Mouse (Mus musculus) liver, embryonic 11.5 days (tissue): ENCODE data around the gene Tpm1. TPM values are rescaled to one million over a fixed set of nuclear protein-coding genes. Genes with fewer than 3 reads are reported as not detected.

Experiments used
- ATAC-seq: fragments of 200-750 bp; cut with Nextera tagmentation; replicated peaks from 2 replicates; pipeline ENCODE4 v1.8.0; 2017; ENCODE audit warnings: moderate number of reproducible peaks, mild to moderate bottlenecking, moderate TSS enrichment, moderate library complexity; ENCODE audit not compliant: low FRiP score
- DNase-seq: peaks from one replicate; pipeline ENCODE4 v3.0.0-alpha.2; 2017; ENCODE audit warnings: low spot score
- H3K27ac ChIP-seq: fragments of 300-500 bp; sonication (generic); 2 replicates; pipeline ENCODE4 v1.5.1; 2014; ENCODE audit warnings: mild to moderate bottlenecking, low read depth, low read length, control low read depth
- H3K27me3 ChIP-seq: fragments of 300-500 bp; sonication (generic); replicated peaks from 2 replicates; pipeline ENCODE4 v1.6.1; 2014; ENCODE audit warnings: low read length, mixed read lengths; ENCODE audit not compliant: control insufficient read depth, insufficient read depth
- H3K36me3 ChIP-seq: fragments of 300-500 bp; sonication (generic); 2 replicates; pipeline ENCODE4 v1.6.1; 2014; ENCODE audit warnings: mild to moderate bottlenecking, low read length, moderate library complexity, mixed read lengths; ENCODE audit not compliant: control insufficient read depth, insufficient read depth
- H3K4me1 ChIP-seq: fragments of 300-500 bp; sonication (generic); replicated peaks from 2 replicates; pipeline ENCODE4 v1.6.1; 2014; ENCODE audit warnings: low read length, mixed read lengths; ENCODE audit not compliant: control insufficient read depth, insufficient read depth
- H3K4me2 ChIP-seq: fragments of 300-500 bp; sonication (generic); 2 replicates; pipeline ENCODE4 v1.6.1; 2014; ENCODE audit warnings: mild to moderate bottlenecking, control low read depth, moderate library complexity
- H3K4me3 ChIP-seq: fragments of 300-500 bp; sonication (generic); 2 replicates; pipeline ENCODE4 v1.5.1; 2014; ENCODE audit warnings: low read depth, low read length, control low read depth
- H3K9ac ChIP-seq: fragments of 300-500 bp; sonication (generic); 2 replicates; pipeline ENCODE4 v1.6.1; 2014; ENCODE audit warnings: low read depth, low read length, control low read depth
- H3K9me3 ChIP-seq: fragments of 300-500 bp; sonication (generic); 2 replicates; pipeline ENCODE4 v1.6.1; 2016; ENCODE audit warnings: low read length, inconsistent platforms, mixed read lengths; ENCODE audit not compliant: control insufficient read depth
- WGBS: fragments of 180-500 bp; shearing (Covaris S2); extraction: QIAGEN DNeasy Blood & Tissue Kit; methylation state at CpG from one replicate; pipeline ENCODE4 v1.1.7; 2014; 5-methylcytosine and 5-hydroxymethylcytosine counted together
- polyA plus RNA-seq: library from polyadenylated mRNA; unstranded; fragments of >200 nt; fragmentation: Nextera tagmentation; extraction: Ambion mirVana; gene quantifications from 2 replicates; pipeline ENCODE4 v1.2.1, GENCODE M21; 2014

Tpm1 gene
- polyA plus RNA-seq, 1 experiment from 2014 or later, result 420 TPM

- Histone ChIP-seq H3K4me1 (peaks cover 11% of the 10 kb centered on the region), H3K27ac (peak overlapping the region; percentile 27; the same call in 1 of the 2 replicates), H3K9me3 (no peaks in the 10 kb centered on the region), H3K36me3 (no peaks in the 10 kb centered on the region), H3K27me3 (no peaks in the 10 kb centered on the region), H3K9ac (no peak overlapping the region), H3K4me3 (no peak overlapping the region), H3K4me2 (peak overlapping the region; percentile 35)
- peak; percentile 37 for DNase-seq
- WGBS, result 9% methylated on average over 8 of the region's 8 CpGs
- peak; percentile 92 for ATAC-seq
These were observed 28.6 kb upstream of the Tpm1 start for GRCm38 (mm10) chr9:67077658-67078319.

GRCm38 (mm10) chr9:67077266-67077657, 28.1 kb upstream of the Tpm1 start:
- no peaks in the 10 kb centered on the region for H3K9me3 ChIP-seq
- H3K4me1 ChIP-seq, result peaks cover 11% of the 10 kb centered on the region
- no peak overlapping the region for H3K27ac ChIP-seq
- H3K27me3 ChIP-seq, result no peaks in the 10 kb centered on the region
- H3K4me2 ChIP-seq, result peak overlapping the region; percentile 35; the same call in 1 of the 2 replicates
- DNase-seq, result no peak
- 40% methylated on average over 7 of the region's 7 CpGs for WGBS
- H3K4me3 ChIP-seq, result no peak overlapping the region
- H3K36me3 ChIP-seq, result no peaks in the 10 kb centered on the region
- H3K9ac ChIP-seq, result no peak overlapping the region
- ATAC-seq, result no peak

DNA sequence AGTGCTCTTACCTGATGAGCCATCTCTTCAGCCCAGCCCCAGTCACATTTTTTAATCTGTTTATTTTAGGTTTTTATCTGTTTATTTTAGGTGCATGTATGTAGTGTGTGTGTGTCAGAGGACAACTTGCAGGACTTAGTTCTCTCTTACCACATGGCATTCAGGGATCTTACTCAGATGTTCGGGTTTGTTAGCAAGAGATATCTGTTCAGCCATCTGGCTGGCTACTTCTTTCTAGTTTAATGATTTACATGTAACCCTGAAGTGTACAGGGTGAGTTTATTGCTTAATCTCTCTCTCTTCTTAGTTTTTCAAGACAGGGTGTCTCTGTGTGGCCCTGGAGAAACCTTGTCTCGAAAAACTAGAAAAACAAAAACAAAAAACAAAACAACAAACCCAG, 23.0 kb upstream of the Tpm1 start:
- Histone ChIP-seq H3K27me3 (no peaks in the 10 kb centered on the region), H3K36me3 (no peaks in the 10 kb centered on the region), H3K4me3 (no peak overlapping the region), H3K4me2 (no peak overlapping the region), H3K9ac (no peak overlapping the region), H3K4me1 (peaks cover 5% of the 10 kb centered on the region), H3K9me3 (no peaks in the 10 kb centered on the region), H3K27ac (no peak overlapping the region)
- no peak for ATAC-seq
- 43% methylated on average over 2 of the region's 2 CpGs for WGBS
- DNase-seq, result no peak

- ATAC-seq (no peak), DNase-seq (no peak)
- H3K9ac ChIP-seq, result no peak overlapping the region
- no peak overlapping the region for H3K4me2 ChIP-seq
- no peak overlapping the region for H3K27ac ChIP-seq
- H3K9me3 ChIP-seq, result no peaks in the 10 kb centered on the region
- no peak overlapping the region for H3K4me3 ChIP-seq
- peaks cover 5% of the 10 kb centered on the region for H3K4me1 ChIP-seq
- WGBS, result 52% methylated on average over 7 of the region's 7 CpGs
- no peaks in the 10 kb centered on the region for H3K27me3 ChIP-seq
- no peaks in the 10 kb centered on the region for H3K36me3 ChIP-seq
These were observed 22.4 kb upstream of the Tpm1 start for GRCm38 (mm10) chr9:67071596-67071995.

- 35% methylated on average over 6 of the region's 6 CpGs for WGBS
- no peak overlapping the region for H3K9ac ChIP-seq
- H3K4me1 ChIP-seq, result peaks cover 5% of the 10 kb centered on the region
- H3K36me3 ChIP-seq, result no peaks in the 10 kb centered on the region
- DNase-seq (no peak), ATAC-seq (no peak; the same call in 1 of the 2 replicates)
- H3K27ac ChIP-seq, result no peak overlapping the region
- H3K4me3 ChIP-seq, result no peak overlapping the region
- H3K27me3 ChIP-seq, result no peaks in the 10 kb centered on the region
- H3K4me2 ChIP-seq, result no peak overlapping the region
- H3K9me3 ChIP-seq, result no peaks in the 10 kb centered on the region
These were observed 21.9 kb upstream of the Tpm1 start for GRCm38 (mm10) chr9:67071103-67071502.

GRCm38 (mm10) chr9:67066616-67067015, 17.4 kb upstream of the Tpm1 start:
- Histone ChIP-seq H3K36me3 (no peaks in the 10 kb centered on the region), H3K4me2 (no peak overlapping the region), H3K4me1 (peaks cover 5% of the 10 kb centered on the region), H3K27ac (no peak overlapping the region), H3K9me3 (no peaks in the 10 kb centered on the region), H3K4me3 (no peak overlapping the region), H3K9ac (no peak overlapping the region), H3K27me3 (no peaks in the 10 kb centered on the region)
- DNase-seq (no peak), ATAC-seq (no peak)
- 87% methylated on average over 6 of the region's 6 CpGs for WGBS

DNA sequence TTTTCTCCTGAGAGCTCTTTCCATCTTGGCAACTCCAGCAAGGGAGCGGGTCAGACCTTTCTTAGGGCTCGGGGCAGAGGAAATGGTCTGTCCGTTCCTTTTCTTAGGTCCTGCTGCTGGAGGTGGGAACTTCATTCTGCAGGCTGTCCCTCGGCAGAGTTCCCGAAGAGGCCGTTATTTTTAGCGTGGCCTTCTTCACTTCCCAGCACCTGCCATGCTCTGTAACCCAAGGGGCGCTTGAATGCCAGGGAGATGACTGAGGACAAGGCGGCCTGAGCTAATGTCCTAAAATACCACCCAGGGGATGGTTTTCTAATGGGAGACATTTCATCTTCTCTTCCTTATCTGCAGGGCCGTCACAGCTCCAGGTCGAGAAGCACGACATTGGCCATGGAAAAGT, 10.5 kb upstream of the Tpm1 start:
- no peaks in the 10 kb centered on the region for H3K4me1 ChIP-seq
- H3K4me2 ChIP-seq, result no peak overlapping the region
- no peak overlapping the region for H3K9ac ChIP-seq
- WGBS, result 74% methylated on average over 12 of the region's 12 CpGs
- DNase-seq (no peak), ATAC-seq (no peak)
- no peaks in the 10 kb centered on the region for H3K36me3 ChIP-seq
- no peaks in the 10 kb centered on the region for H3K9me3 ChIP-seq
- no peaks in the 10 kb centered on the region for H3K27me3 ChIP-seq
- H3K27ac ChIP-seq, result no peak overlapping the region
- no peak overlapping the region for H3K4me3 ChIP-seq

DNA sequence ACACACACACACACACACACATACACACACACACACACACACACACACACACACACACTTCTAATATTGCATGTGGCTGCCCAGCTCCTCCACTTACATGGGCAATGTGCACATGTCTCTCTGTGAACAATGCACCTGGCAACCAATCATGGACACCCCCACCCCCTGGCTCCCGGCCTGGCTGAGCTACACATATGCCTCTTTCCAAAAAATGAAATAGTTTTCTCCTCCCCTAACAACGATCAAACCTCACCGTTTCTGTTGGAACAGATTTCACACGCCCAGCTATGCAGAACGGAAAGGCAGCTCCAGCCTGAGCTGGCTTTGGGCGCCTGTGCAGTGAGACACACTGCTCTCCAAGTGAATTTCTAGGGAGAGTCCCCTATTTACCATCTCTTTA, 9.2 kb upstream of the Tpm1 start:
- Histone ChIP-seq H3K4me2 (no peak overlapping the region), H3K4me3 (no peak overlapping the region), H3K9ac (no peak overlapping the region), H3K36me3 (no peaks in the 10 kb centered on the region), H3K4me1 (no peaks in the 10 kb centered on the region), H3K9me3 (no peaks in the 10 kb centered on the region), H3K27me3 (no peaks in the 10 kb centered on the region), H3K27ac (no peak overlapping the region)
- no peak for ATAC-seq
- 85% methylated on average over 6 of the region's 6 CpGs for WGBS
- no peak for DNase-seq

GRCm38 (mm10) chr9:67050736-67051337, 1.6 kb upstream of the Tpm1 start:
- no peak overlapping the region for H3K4me2 ChIP-seq

More at GRCm38 (mm10) chr9:67050736-67051337, 1.6 kb upstream of the Tpm1 start:
- 76% methylated on average over 6 of the region's 6 CpGs for WGBS
- H3K36me3 ChIP-seq, result no peaks in the 10 kb centered on the region
- no peak overlapping the region for H3K27ac ChIP-seq
- no peak overlapping the region for H3K4me3 ChIP-seq
- DNase-seq, result no peak
- H3K9ac ChIP-seq, result no peak overlapping the region
- H3K4me1 ChIP-seq, result peaks cover 16% of the 10 kb centered on the region
- H3K27me3 ChIP-seq, result peaks cover 46% of the 10 kb centered on the region
- no peaks in the 10 kb centered on the region for H3K9me3 ChIP-seq
- ATAC-seq, result no peak
